Mouse (Mus musculus) testis, adult 2 months (tissue): ENCODE data around the gene Smurf1.

Experiments
- CTCF ChIP-seq: fragments of 200-500 bp; IDR thresholded peaks from 2 replicates; pipeline ENCODE4 v1.5.1; 2012; ENCODE audit warnings: low read depth, mild to moderate bottlenecking, inconsistent platforms, low read length, moderate library complexity; ENCODE audit not compliant: control insufficient read depth, insufficient read depth, insufficient replicate concordance
- POLR2A ChIP-seq: fragments of 200-500 bp; IDR thresholded peaks from 2 replicates; pipeline ENCODE4 v1.6.1; 2012; ENCODE audit warnings: low read depth, mild to moderate bottlenecking, inconsistent platforms, low read length, moderate library complexity; ENCODE audit not compliant: control insufficient read depth

DNA sequence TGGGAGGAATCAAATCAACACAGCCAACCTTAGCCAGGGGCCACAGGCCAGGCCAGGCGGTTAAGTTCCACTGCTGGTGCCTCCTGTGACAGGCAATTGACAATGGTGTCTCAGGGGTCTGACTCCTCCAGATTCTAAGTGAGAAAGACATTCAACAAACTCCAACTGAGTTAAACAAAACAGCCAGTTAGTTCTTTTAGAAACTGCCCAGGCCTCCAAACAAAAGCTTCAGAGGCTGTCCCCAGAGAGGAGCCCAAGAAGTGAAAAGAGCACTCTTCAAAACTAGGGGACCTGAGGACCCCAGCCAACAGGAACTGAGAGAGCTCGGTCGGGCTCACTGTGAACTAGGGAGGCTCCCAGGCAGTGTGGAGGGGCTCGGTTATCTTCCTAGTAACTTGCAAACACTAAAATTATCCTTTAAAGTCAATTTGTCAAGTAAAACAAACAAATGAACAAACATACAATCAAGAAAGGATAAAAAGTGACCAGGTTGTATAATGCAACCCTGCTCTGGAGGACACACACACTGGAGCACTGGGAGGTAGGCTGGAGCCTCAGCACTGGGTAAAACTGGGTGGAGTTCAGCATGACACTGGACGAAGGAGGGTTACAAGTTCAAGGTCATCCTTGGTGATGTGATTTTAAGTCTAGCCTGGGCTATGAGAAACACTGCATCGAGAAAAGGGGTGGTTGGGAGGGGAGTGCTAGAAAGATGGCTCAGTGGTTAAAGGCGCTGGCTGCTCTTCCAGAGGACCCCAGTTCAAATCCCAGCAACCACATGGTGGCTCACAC is 52.9 kb downstream of the Smurf1 start:
- no peak for TF ChIP-seq POLR2A
- TF ChIP-seq CTCF, result no peak
